Mouse (Mus musculus) bone marrow, adult 2 months (tissue): Measurements from ENCODE around the gene Prorsd1. TPM values are rescaled to one million over a fixed set of nuclear protein-coding genes. Genes with fewer than 3 reads are reported as not detected.
"Not testable (repeated sequence)": the region's sequence is repeated elsewhere in the genome, so short reads cannot be mapped to it uniquely, and the experiment has no call there.

ENCODE experiments used
- H3K27ac ChIP-seq: fragments of 200-500 bp; 2 replicates; pipeline ENCODE4 v1.5.1; 2012; ENCODE audit warnings: low read depth, mild to moderate bottlenecking, control low read depth, inconsistent platforms, low read length; ENCODE audit not compliant: control insufficient read depth, poor library complexity, insufficient read depth
- H3K4me1 ChIP-seq: fragments of 200-500 bp; 2 replicates; pipeline ENCODE4 v1.6.1; 2011; ENCODE audit warnings: low read length; ENCODE audit not compliant: control insufficient read depth, insufficient read depth
- H3K4me3 ChIP-seq: fragments of 200-500 bp; replicated peaks from 2 replicates; pipeline ENCODE3; 2011; ENCODE audit warnings: mild to moderate bottlenecking, low read depth, low read length, control low read depth; ENCODE audit not compliant: control insufficient read depth
- CTCF ChIP-seq: fragments of 200-500 bp; IDR thresholded peaks from 2 replicates; pipeline ENCODE4 v1.5.1; 2011; ENCODE audit warnings: low read length, control low read depth; ENCODE audit not compliant: control insufficient read depth, insufficient read depth
- POLR2A ChIP-seq: fragments of 200-500 bp; IDR thresholded peaks from 2 replicates; pipeline ENCODE4 v1.6.1; 2011; ENCODE audit warnings: low read depth, mild to moderate bottlenecking, control low read depth, low read length, borderline replicate concordance; ENCODE audit not compliant: control insufficient read depth
- WGBS: fragments of 180-500 bp; shearing (Covaris S2); methylation state at CpG from one replicate; pipeline ENCODE4 v1.1.7; 2018; 5-methylcytosine and 5-hydroxymethylcytosine counted together
- polyA plus RNA-seq: library from polyadenylated mRNA; stranded (reverse); fragments of >200 nt; gene quantifications from 2 replicates; pipeline ENCODE4 v1.2.4, GENCODE M21; 2011; ENCODE audit warnings: low replicate concordance; ENCODE audit not compliant: missing spikeins, insufficient read depth, insufficient read length

The Prorsd1 gene
- polyA plus RNA-seq, 1 experiment: 13.0 TPM

GRCm38 (mm10) chr11:29546762-29547161, 31.9 kb upstream of the Prorsd1 start:
- H3K27ac ChIP-seq: no peak overlapping the region
- no peak overlapping the region for H3K4me3 ChIP-seq
- no peak for TF ChIP-seq CTCF
- TF ChIP-seq POLR2A: no peak
- WGBS: 14% methylated on average over 2 of the region's 2 CpGs
- peaks cover 1% of the 10 kb centered on the region; the same call in 1 of the 2 replicates for H3K4me1 ChIP-seq

GRCm38 (mm10) chr11:29546297-29546696, 31.5 kb upstream of the Prorsd1 start:
- H3K4me3 ChIP-seq, H3K27ac ChIP-seq, H3K4me1 ChIP-seq: not testable (repeated sequence)
- 42% methylated on average over 2 of the region's 2 CpGs for WGBS

GRCm38 (mm10) chr11:29545150-29545752, 30.4 kb upstream of the Prorsd1 start:
- not testable (repeated sequence) for H3K4me3 ChIP-seq, H3K4me1 ChIP-seq, H3K27ac ChIP-seq
- 82% methylated on average over 4 of the region's 4 CpGs for WGBS

GRCm38 (mm10) chr11:29544225-29544945, 29.6 kb upstream of the Prorsd1 start:
- 88% methylated on average over 3 of the region's 3 CpGs for WGBS
- Histone ChIP-seq H3K27ac (no peak overlapping the region), H3K4me3 (no peak overlapping the region), H3K4me1 (no peaks in the 10 kb centered on the region; the same call in 1 of the 2 replicates)
- TF ChIP-seq CTCF: no peak

- H3K4me1 ChIP-seq: no peaks in the 10 kb centered on the region
- no peak overlapping the region for H3K27ac ChIP-seq
- 74% methylated on average over 1 of the region's 1 CpGs for WGBS
- no peak overlapping the region for H3K4me3 ChIP-seq
- TF ChIP-seq POLR2A (no peak), CTCF (no peak)
These were observed 23.4 kb upstream of the Prorsd1 start for GRCm38 (mm10) chr11:29538201-29538600.

- TF ChIP-seq POLR2A (peak; percentile 81; the same call in 1 of the 2 replicates), CTCF (no peak)
- H3K4me3 ChIP-seq: peak within 1 kb of the TSS; percentile 81
- peak within 1 kb of the TSS; percentile 46 for H3K27ac ChIP-seq
- no peaks in the 10 kb centered on the region; the same call in 1 of the 2 replicates for H3K4me1 ChIP-seq
- 3% methylated on average over 47 of the region's 47 CpGs for WGBS
These were observed 11.4 kb upstream of the Prorsd1 start, which contains the start of gene Mtif2 for GRCm38 (mm10) chr11:29525988-29526794. Gene Mtif2 (plus strand): TSS chr11:29526408.

- 2% methylated on average over 10 of the region's 10 CpGs for WGBS
These were observed 530 bp downstream of the Prorsd1 start for GRCm38 (mm10) chr11:29514325-29514681.

GRCm38 (mm10) chr11:29512818-29513535, 1.9 kb downstream of the Prorsd1 start:
- WGBS: 85% methylated on average over 4 of the region's 4 CpGs
- Histone ChIP-seq H3K4me1 (no peaks in the 10 kb centered on the region; the same call in 1 of the 2 replicates), H3K27ac (no peak overlapping the region), H3K4me3 (no peak overlapping the region)
- TF ChIP-seq POLR2A (no peak), CTCF (no peak)

More at GRCm38 (mm10) chr11:29514325-29514681, 530 bp downstream of the Prorsd1 start:
- H3K4me1 ChIP-seq: no peaks in the 10 kb centered on the region; the same call in 1 of the 2 replicates
- H3K4me3 ChIP-seq: peak overlapping the region; percentile 93
- peak overlapping the region; percentile 79; the same call in 1 of the 2 replicates for H3K27ac ChIP-seq
- TF ChIP-seq POLR2A (no peak), CTCF (no peak)
